Mouse (Mus musculus) E14TG2a.4 (cell line): Measurements from ENCODE around the gene Thbs1.

Source experiments
- H3K27me3 ChIP-seq: 2 replicates; pipeline ENCODE4 v1.6.1; 2014; ENCODE audit warnings: low read length, control low read depth; ENCODE audit not compliant: insufficient read depth
- H3K36me3 ChIP-seq: 2 replicates; pipeline ENCODE4 v1.6.1; 2014; ENCODE audit warnings: low read length, control low read depth; ENCODE audit not compliant: insufficient read depth
- H3K4me1 ChIP-seq: replicated peaks from 2 replicates; pipeline ENCODE4 v1.6.1; 2014; ENCODE audit warnings: low read depth, low read length, control low read depth
- H3K4me3 ChIP-seq: replicated peaks from 2 replicates; pipeline ENCODE4 v1.5.1; 2014; ENCODE audit warnings: mild to moderate bottlenecking, low read length
- H3K9me3 ChIP-seq: 2 replicates; pipeline ENCODE4 v1.6.1; 2014; ENCODE audit warnings: low read length, control low read depth
- CTCF ChIP-seq: conservative IDR thresholded peaks from 2 replicates; pipeline ENCODE4 v1.5.1; 2014; ENCODE audit warnings: low read length
- NANOG ChIP-seq: IDR thresholded peaks from 2 replicates; pipeline ENCODE4 v1.6.1; 2014; ENCODE audit warnings: borderline replicate concordance, low read length, mixed read lengths
- POU5F1 ChIP-seq: IDR thresholded peaks from 2 replicates; pipeline ENCODE4 v1.6.1; 2014; ENCODE audit warnings: low read length, borderline replicate concordance

The Thbs1 gene

GRCm38 (mm10) chr2:118165691-118166090, 54.0 kb downstream of the Thbs1 start:
- H3K4me1 ChIP-seq: no peaks in the 10 kb centered on the region
- H3K36me3 ChIP-seq: no peaks in the 10 kb centered on the region
- H3K9me3 ChIP-seq: no peaks in the 10 kb centered on the region
- H3K4me3 ChIP-seq: no peak overlapping the region
- TF ChIP-seq POU5F1: no peak
- no peak for TF ChIP-seq NANOG
- no peak for TF ChIP-seq CTCF
- H3K27me3 ChIP-seq: no peaks in the 10 kb centered on the region; the same call in 1 of the 2 replicates

- no peaks in the 10 kb centered on the region for H3K4me1 ChIP-seq
- no peaks in the 10 kb centered on the region; the same call in 1 of the 2 replicates for H3K27me3 ChIP-seq
- H3K4me3 ChIP-seq: no peak overlapping the region
- H3K36me3 ChIP-seq: no peaks in the 10 kb centered on the region
- H3K9me3 ChIP-seq: no peaks in the 10 kb centered on the region
- TF ChIP-seq CTCF: no peak
- no peak for TF ChIP-seq NANOG
Observed at GRCm38 (mm10) chr2:118167731-118168130, 56.1 kb downstream of the Thbs1 start.

GRCm38 (mm10) chr2:118168225-118168624, 56.5 kb downstream of the Thbs1 start:
- TF ChIP-seq CTCF: no peak
- no peak for TF ChIP-seq NANOG
- no peak for TF ChIP-seq POU5F1
- H3K36me3 ChIP-seq: no peaks in the 10 kb centered on the region
- no peak overlapping the region for H3K4me3 ChIP-seq

GRCm38 (mm10) chr2:118174558-118175383, 63.1 kb downstream of the Thbs1 start:
- H3K4me1 ChIP-seq: peaks cover 17% of the 10 kb centered on the region
- H3K9me3 ChIP-seq: peaks cover 9% of the 10 kb centered on the region
- no peak overlapping the region for H3K4me3 ChIP-seq
- H3K27me3 ChIP-seq: no peaks in the 10 kb centered on the region
- TF ChIP-seq NANOG: no peak
- H3K36me3 ChIP-seq: no peaks in the 10 kb centered on the region

More at GRCm38 (mm10) chr2:118168225-118168624, 56.5 kb downstream of the Thbs1 start:
- Histone ChIP-seq H3K9me3 (no peaks in the 10 kb centered on the region), H3K4me1 (no peaks in the 10 kb centered on the region), H3K27me3 (no peaks in the 10 kb centered on the region; the same call in 1 of the 2 replicates)
